Mouse (Mus musculus): Measurements from ENCODE around the gene Pnpo. TPM values are rescaled to one million over a fixed set of nuclear protein-coding genes. Genes with fewer than 3 reads are reported as not detected.

Pnpo gene
- polyA plus RNA-seq, 1 experiment from 2014 or later = 85.7 TPM

DNA sequence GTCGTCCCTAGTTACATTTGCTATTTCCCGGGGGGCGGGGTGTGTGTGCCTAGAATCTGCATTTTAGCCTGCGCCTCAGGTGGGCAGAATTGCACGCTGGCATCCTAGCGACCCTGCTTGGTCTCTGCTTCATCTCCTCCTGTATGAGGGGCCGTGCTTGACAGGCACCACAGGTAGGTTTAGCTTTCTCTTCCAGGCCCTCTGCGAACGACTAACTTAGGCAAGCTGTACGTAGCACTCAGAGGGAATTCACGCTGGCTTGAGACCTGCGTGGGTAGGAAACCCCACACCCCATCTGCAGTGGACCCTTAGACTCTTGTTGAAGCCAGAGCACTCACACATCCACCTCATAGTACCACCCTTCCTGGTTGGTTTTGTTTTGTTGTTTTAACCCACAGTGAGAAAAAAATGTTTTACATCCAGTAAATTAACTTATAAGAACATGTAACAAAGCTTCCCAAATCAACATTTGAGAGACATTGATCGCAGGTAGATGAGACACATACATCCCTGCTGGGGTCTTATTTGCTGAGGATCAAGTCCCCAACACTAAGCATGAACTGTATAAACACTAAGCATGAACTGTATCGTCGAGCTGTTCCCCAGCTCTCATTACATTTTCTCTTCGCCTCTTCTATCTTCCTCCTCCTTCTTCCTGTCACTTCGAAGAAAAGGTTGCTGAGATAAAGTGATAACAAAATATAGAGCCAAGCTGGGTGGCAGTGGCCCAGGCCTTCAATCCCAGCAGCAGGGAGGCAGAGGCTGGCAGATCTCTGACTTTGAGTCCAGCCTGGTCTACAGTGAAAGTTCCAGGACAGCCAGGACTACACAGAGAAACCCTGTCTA is 34.8 kb upstream of the Pnpo start:
- Histone ChIP-seq H3K27me3 (replicated peaks) (no peaks in the 10 kb centered on the region), H3K9ac (peak overlapping the region; percentile 67), H3K36me3 (no peaks in the 10 kb centered on the region), H3K4me3 (replicated peaks) (peak overlapping the region; percentile 67), H3K27ac (peak overlapping the region; percentile 92), H3K4me1 (peaks cover 18% of the 10 kb centered on the region), H3K4me2 (peak overlapping the region; percentile 92), H3K9me3 (no peaks in the 10 kb centered on the region)
- ATAC-seq (ENCODE audit: insufficient read depth, low FRiP score, low read depth) = no peak
- WGBS = 21% methylated on average over 17 of the region's 17 CpGs

DNA sequence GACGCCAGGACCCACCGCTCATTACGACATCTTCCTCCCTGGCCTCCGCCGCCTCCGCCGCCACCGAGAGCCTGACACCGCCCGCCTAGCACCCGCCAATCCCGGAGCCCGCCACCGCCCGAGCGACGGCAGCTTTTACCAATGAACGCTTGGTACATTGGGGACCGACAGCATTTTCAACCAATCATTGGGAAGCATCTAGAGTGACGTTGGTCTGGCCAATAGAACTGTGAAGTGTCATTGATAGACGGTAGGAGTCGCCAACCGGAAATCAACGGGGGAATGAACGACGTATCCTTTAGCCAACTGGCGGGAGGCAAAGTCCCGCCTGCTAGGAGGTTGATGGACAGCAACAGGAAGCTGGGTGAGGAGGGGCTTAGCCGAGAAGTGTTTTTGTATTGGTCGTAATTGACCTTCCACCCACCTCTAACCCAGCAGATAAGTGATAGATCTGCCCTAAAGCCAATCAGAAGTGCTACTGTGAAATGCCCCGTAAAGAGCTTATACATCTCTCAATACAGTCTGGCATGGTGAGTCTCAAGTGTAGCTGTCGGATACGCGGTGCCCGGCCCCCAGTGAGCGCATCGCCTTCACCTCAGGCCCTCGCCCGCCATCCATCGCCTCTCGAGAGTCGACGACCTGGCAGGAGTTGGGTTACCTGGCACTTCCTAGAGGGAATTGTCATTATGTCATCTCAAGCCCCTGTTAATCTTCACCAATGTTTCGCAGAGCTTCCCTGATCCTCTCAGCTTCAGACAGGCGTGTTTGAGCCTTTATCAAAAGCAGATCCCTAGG is 34.0 kb upstream of the Pnpo start:
- WGBS = under 1% methylated on average over 45 of the region's 45 CpGs
- peak; percentile 94 for ATAC-seq (ENCODE audit: insufficient read depth, low FRiP score, low read depth)

DNA sequence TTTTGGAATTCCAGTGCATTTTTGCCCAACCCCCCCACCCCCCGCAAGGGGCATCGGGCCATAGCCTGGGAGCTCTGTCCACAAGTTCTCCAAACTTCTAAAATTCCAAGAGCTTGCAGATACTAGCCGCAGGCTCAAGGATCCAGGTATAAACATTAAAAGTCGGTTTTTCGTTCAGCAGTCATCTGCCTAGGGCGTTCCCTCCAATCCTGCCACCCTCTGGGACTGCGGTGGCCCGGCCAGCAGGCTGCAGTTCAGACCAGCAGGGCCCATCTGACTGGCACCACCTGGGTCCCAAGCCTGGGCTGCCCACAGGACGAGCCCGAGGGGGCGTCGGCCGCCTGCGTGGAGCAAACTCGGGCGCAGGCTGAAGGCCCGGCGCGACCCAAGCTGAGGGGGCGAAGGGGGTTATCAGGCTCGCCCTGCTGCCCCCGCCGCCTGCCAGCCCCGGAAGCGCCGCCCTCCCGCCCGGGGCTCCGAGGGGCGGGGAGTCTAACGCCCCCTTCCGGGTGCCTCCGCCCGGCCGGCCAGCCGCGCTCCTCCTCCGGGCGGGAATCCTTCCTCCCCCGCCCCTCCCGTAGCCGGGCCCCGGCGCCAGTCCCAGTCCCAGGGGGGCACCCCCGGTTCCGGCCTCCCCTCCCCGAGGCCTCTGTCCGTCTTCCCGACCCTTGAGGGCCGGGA is 33.3 kb upstream of the Pnpo start:
- WGBS = under 1% methylated on average over 44 of the region's 50 CpGs
- H3K36me3 ChIP-seq = no peaks in the 10 kb centered on the region
- peak overlapping the region; percentile 60 for H3K4me2 ChIP-seq
- H3K9me3 ChIP-seq = no peaks in the 10 kb centered on the region
- H3K4me3 ChIP-seq (replicated peaks) = peak overlapping the region; percentile 78
- no peaks in the 10 kb centered on the region for H3K27me3 ChIP-seq (replicated peaks)
- peaks cover 19% of the 10 kb centered on the region for H3K4me1 ChIP-seq
- peak overlapping the region; percentile 92 for H3K27ac ChIP-seq
- ATAC-seq (ENCODE audit: insufficient read depth, low FRiP score, low read depth) = peak; percentile 58
- H3K9ac ChIP-seq = peak overlapping the region; percentile 88

More for the DNA sequence above, 34.0 kb upstream of the Pnpo start:
- Histone ChIP-seq H3K4me1 (peaks cover 21% of the 10 kb centered on the region), H3K4me3 (replicated peaks) (peak overlapping the region; percentile 78), H3K9me3 (no peaks in the 10 kb centered on the region), H3K27ac (peak overlapping the region; percentile 92), H3K36me3 (no peaks in the 10 kb centered on the region), H3K4me2 (peak overlapping the region; percentile 92), H3K9ac (peak overlapping the region; percentile 88), H3K27me3 (replicated peaks) (no peaks in the 10 kb centered on the region)

DNA sequence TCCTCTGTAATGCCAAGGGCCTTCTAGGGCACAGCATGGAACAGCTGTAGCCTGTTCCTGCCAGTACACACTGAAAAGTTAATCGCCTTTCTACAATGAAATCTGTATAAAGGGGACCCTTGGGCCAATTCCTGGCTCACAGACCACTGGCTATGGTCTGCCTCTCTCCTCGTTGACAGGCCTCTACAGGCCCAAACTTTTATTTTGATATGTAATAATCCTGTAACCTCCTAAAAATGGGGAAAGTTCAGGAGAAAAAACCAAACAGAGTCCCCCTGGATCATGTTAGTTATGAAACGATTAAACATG is 32.5 kb upstream of the Pnpo start:
- ATAC-seq (ENCODE audit: insufficient read depth, low FRiP score, low read depth) = no peak
- Histone ChIP-seq H3K4me1 (peaks cover 19% of the 10 kb centered on the region), H3K27me3 (replicated peaks) (no peaks in the 10 kb centered on the region), H3K36me3 (no peaks in the 10 kb centered on the region), H3K9me3 (no peaks in the 10 kb centered on the region), H3K27ac (peak overlapping the region; percentile 92; the same call in 1 of the 2 replicates), H3K4me3 (replicated peaks) (peak overlapping the region; percentile 78), H3K4me2 (peak overlapping the region; percentile 60), H3K9ac (peak overlapping the region; percentile 88; the same call in 1 of the 2 replicates)
- 42% methylated on average over 3 of the region's 3 CpGs for WGBS

DNA sequence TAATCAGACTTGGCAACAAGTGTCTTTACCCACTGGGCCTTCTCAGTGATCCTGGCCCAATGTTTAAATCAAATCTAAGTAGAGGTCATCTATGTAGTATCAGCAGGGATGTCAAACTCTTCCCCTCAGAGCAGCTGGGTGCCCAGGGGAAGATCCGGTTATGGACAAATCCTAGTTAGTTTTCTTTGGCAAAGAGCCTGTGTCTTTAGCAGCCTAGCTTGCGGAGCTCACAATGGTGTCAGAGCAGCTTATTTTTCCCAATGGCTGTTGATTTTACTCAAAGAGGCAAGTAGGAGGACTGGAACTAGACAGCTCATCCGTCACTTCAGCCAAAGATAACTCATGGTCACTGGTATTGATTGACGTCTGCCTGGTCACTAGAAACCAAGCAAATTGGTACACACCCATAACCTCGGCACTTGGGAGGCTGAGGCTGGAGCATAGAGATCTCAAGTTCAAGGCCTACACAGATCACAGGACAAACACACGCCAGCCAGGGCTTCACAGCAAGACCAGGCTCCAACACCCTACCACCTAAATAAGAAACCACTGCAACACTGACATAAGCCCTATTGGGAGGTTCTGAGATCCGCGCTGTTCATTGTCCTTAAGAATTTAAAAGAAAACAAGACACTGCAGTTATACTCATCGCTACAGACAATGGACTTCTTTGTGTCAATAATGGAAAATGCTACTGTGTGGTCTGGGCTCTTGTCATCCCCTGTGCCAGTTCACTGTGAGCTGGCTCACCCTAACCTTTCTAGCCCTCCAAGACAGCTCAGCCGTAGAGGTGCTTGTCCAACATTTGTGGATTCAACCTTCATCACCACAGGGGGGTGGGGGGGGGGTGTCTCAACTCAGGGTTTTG is 32.0 kb upstream of the Pnpo start:
- H3K9ac ChIP-seq = no peak overlapping the region; the same call in 1 of the 2 replicates

DNA sequence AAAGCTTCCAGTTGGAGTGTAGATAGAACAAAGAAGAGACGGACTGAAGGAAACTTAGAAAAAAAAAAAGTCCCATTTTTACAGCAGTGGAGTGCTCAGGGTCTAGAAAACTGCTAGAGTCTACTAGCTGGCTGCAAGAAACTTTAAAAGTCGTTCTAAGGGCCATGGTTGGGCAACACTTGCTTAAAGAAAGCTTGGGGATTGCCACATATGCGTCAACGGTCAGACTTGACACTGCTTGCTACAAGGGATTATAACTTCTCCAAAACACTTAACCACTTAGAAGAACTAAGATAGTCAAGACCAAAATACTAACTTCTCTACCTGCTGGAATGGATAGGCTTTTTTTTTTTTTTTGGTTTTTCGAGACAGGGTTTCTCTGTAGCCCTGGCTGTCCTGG is 31.0 kb upstream of the Pnpo start:
- Histone ChIP-seq H3K4me1 (peaks cover 26% of the 10 kb centered on the region), H3K36me3 (no peaks in the 10 kb centered on the region), H3K4me2 (no peak overlapping the region), H3K27ac (no peak overlapping the region), H3K4me3 (replicated peaks) (no peak overlapping the region), H3K9me3 (no peaks in the 10 kb centered on the region), H3K9ac (no peak overlapping the region), H3K27me3 (replicated peaks) (no peaks in the 10 kb centered on the region)
- 74% methylated on average over 5 of the region's 5 CpGs for WGBS
- ATAC-seq (ENCODE audit: insufficient read depth, low FRiP score, low read depth) = no peak

More for the DNA sequence above, 32.0 kb upstream of the Pnpo start:
- no peak for ATAC-seq (ENCODE audit: insufficient read depth, low FRiP score, low read depth)
- no peaks in the 10 kb centered on the region for H3K9me3 ChIP-seq
- no peaks in the 10 kb centered on the region for H3K27me3 ChIP-seq (replicated peaks)
- peak overlapping the region; percentile 78 for H3K4me3 ChIP-seq (replicated peaks)
- H3K36me3 ChIP-seq = no peaks in the 10 kb centered on the region
- H3K27ac ChIP-seq = 0 out of 2 replicates have a peak overlapping the region, but pooled peaks have one; percentile 92
- 75% methylated on average over 10 of the region's 10 CpGs for WGBS
- peak overlapping the region; percentile 60 for H3K4me2 ChIP-seq
- H3K4me1 ChIP-seq = peaks cover 19% of the 10 kb centered on the region

DNA sequence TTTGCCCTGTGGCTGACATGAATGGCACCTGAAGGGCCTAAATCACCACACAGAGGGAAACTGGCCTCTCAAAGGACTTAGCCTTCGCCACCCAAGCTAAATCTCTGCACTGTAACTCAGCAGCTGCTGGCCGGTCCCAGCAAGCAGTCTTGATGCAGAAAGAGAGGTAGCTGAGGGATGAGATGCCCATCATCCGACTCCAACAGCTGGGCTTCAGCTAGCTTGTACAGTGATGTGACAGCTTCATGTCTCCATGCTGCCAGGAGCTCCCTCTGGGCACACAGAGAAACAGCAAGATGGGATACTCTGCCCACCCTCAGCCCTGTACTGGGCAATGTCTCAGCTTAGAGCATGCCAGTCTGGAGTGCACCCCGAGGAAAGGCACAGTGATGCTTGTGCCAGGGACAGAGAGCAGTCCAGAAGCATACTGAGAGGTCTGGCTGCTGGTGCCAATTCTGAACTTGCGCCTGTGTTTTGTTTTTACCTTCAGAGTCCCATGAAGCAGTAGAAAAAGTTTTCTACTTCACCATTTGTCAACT is 29.7 kb upstream of the Pnpo start:
- 84% methylated on average over 5 of the region's 5 CpGs for WGBS
- peaks cover 34% of the 10 kb centered on the region for H3K4me1 ChIP-seq
- H3K4me2 ChIP-seq = no peak overlapping the region
- no peaks in the 10 kb centered on the region for H3K9me3 ChIP-seq
- no peaks in the 10 kb centered on the region for H3K27me3 ChIP-seq (replicated peaks)
- no peak overlapping the region for H3K9ac ChIP-seq
- no peak for ATAC-seq (ENCODE audit: insufficient read depth, low FRiP score, low read depth)
- no peak overlapping the region for H3K4me3 ChIP-seq (replicated peaks)
- no peaks in the 10 kb centered on the region for H3K36me3 ChIP-seq
- H3K27ac ChIP-seq = no peak overlapping the region

DNA sequence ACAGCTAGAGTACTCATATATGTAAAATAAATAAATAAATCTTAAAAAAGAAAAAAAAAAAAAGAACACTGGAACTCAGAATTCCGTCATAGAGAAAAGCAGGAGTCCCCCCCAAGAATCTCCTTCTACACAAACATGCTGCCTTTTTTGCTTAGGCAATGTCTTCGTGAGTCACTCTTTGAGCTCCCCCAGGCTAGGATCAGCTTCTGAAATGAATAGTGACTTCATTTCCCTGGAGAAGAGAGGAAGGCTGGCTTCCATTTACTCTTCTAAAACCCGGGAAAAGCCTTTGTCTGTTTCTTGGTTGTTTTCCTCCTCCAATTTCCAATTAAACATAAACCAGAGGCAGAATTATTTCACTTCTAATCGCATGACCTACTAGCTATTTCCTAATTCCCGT is 29.1 kb upstream of the Pnpo start:
- 72% methylated on average over 5 of the region's 5 CpGs for WGBS
- peaks cover 36% of the 10 kb centered on the region for H3K4me1 ChIP-seq
- no peak overlapping the region for H3K4me3 ChIP-seq (replicated peaks)
- H3K9me3 ChIP-seq = no peaks in the 10 kb centered on the region
- no peak for ATAC-seq (ENCODE audit: insufficient read depth, low FRiP score, low read depth)
- H3K27ac ChIP-seq = no peak overlapping the region
- H3K4me2 ChIP-seq = no peak overlapping the region
- H3K27me3 ChIP-seq (replicated peaks) = no peaks in the 10 kb centered on the region
- no peak overlapping the region for H3K9ac ChIP-seq
- H3K36me3 ChIP-seq = no peaks in the 10 kb centered on the region

DNA sequence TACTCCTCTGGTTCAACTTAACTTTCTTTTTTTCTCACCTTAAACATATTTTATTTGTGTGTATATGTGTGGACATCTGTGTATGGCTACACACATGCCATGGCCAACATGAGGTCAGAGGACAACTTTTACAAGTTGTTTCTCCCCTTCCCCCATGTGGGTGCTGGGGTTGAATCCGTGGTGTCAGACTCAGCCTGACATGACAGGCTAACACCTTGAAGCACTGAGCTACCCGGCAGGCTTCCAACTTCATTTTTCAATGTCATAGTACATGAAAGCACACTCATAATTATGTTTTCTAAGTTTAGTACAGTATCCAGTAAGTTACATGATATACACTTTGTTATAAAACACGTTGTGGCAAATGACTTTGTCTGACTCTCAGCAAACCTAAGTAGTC is 26.6 kb upstream of the Pnpo start:
- Histone ChIP-seq H3K9me3 (no peaks in the 10 kb centered on the region), H3K36me3 (no peaks in the 10 kb centered on the region), H3K27me3 (replicated peaks) (no peaks in the 10 kb centered on the region), H3K27ac (peak overlapping the region; percentile 87), H3K9ac (no peak overlapping the region), H3K4me3 (replicated peaks) (no peak overlapping the region), H3K4me2 (0 out of 2 replicates have a peak overlapping the region, but pooled peaks have one; percentile 14), H3K4me1 (peaks cover 31% of the 10 kb centered on the region)
- 46% methylated on average over 3 of the region's 3 CpGs for WGBS
- ATAC-seq (ENCODE audit: insufficient read depth, low FRiP score, low read depth) = no peak

DNA sequence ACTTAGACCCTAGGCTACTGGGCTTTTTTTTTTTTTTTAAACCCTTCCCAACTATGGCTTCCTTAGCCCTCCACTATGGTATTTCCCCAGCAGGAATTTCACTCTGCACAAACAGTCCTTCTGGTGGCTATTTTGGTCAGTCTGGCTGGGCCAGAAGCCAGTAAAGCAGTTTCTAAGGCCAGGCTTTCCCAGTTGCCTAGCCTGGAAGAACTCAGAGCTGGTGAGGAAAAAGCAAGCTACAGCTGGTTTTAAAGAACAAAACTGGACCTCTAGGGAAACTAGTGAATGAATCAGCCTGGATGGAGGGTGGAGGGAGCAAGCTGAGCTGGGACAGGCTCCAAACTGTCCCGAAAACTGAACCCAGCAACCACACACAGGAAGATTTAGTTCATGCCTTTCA is 26.0 kb upstream of the Pnpo start:
- H3K4me2 ChIP-seq = 0 out of 2 replicates have a peak overlapping the region, but pooled peaks have one; percentile 14
- peak; percentile 41; the same call in 1 of the 2 replicates for ATAC-seq (ENCODE audit: insufficient read depth, low FRiP score, low read depth)
- H3K27ac ChIP-seq = peak overlapping the region; percentile 87
- H3K4me1 ChIP-seq = peaks cover 31% of the 10 kb centered on the region
- H3K9me3 ChIP-seq = no peaks in the 10 kb centered on the region
- H3K36me3 ChIP-seq = no peaks in the 10 kb centered on the region
- H3K4me3 ChIP-seq (replicated peaks) = no peak overlapping the region
- H3K27me3 ChIP-seq (replicated peaks) = no peaks in the 10 kb centered on the region
- WGBS = 35% methylated on average over 1 of the region's 1 CpGs
- no peak overlapping the region; the same call in 1 of the 2 replicates for H3K9ac ChIP-seq
